Mouse (Mus musculus): Measurements from ENCODE around the gene Bri3bp. TPM values are rescaled to one million over a fixed set of nuclear protein-coding genes. Genes with fewer than 3 reads are reported as not detected.
"Not testable (repeated sequence)": the region's sequence is repeated elsewhere in the genome, so short reads cannot be mapped to it uniquely, and the experiment has no call there.

Gene Bri3bp
- total RNA-seq, 2 experiments from 2014 or later = 81.0 to 85.6 TPM

DNA sequence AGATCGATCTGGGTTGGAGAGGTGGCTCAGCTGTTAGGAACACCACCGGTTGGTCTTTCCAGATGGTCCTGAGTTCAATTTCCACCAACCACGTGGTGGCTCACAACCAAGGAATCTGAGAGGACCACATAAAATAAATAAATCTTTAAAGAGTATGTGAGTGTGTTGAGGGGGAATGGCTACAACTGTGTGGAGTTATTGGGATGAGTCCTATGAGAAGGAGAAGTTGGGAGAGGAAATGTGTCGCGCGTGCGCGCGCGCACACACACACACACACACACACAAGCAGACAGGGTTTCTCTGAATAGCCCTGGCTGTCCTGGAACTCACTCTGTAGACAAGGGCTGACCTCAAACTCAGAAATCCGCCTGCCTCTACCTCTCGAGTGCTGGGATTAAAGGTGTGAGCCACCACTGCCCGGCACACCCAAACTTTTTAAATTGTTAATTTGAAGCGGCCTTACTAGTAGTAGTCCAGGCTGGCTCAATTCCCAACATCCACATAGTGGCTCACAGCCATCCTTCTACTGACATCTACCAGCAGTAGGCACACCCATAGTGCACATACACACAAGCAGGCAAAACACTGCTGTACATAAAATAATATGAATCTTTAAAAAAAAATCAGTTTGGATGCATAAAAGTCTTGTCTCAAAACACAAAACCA lies 33.3 kb upstream of the Bri3bp start:
- DNase-seq (ENCODE audit: low spot score in 2 of 2) = no peak
- intact Hi-C loops (cut with DNase I) = no loop called here

DNA sequence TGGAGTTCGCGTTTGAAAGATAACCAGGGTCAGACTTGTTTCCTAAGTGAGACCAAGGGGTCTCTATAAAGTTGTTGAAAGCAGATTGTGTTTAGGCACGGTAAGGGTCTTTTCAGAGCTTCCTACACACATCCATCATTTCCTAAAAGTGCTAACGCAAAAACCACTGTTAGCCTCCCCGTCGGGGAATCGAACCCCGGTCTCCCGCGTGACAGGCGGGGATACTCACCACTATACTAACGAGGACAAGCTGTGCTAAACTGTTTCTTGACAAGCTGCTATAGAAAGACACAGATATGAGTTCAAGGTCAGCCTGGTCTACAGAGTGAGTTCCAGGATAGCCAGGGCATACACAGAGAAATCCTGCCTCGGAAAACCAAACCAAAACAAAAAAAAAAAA lies 32.5 kb upstream of the Bri3bp start:
- DNase-seq (ENCODE audit: low spot score in 2 of 2) = peak; percentile 83 to 94
- intact Hi-C loops (cut with DNase I) = no loop called here

DNA sequence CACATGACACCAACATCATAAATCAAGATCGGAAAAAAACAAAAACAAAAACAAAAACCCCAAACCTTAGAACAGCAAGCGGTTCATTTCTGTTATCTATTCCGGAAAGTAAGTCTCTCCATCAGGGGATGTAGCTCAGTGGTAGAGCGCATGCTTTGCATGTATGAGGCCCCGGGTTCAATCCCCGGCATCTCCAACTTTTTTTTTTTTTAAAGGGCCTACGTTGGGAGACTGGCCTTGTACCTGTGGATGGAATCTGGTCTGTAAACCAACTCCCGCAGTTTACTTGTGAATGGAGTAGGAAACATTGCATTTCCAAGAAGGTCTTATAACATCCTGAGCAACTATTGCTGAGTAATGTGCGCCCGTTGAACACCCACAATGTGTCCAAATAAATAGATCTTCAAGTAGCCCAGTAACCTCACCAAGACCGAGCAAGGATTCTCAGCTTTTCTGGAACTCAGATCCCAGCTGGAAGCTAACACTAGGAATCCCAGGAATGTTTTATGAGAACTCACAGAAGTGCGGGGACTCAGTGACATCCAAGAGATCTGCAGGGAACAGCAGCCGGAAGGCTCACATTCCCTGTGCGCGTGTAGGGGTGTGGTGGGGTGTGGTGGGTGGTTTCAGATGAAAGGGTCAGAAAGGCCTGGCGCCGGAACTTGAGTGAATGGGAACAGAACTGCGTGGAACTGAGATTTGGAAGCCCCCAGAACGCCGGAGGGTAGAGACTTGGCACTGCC lies 31.8 kb upstream of the Bri3bp start:
- intact Hi-C loops (cut with DNase I) = no loop called here
- DNase-seq (ENCODE audit: low spot score in 2 of 2) = peak in 1 of 2 experiments; percentile 73

GRCm38 (mm10) chr5:125411972-125412530 lies 29.3 kb upstream of the Bri3bp start:
- intact Hi-C loops (cut with DNase I) = no loop called here
- DNase-seq (ENCODE audit: low spot score in 2 of 2) = peak; percentile 81 to 88

GRCm38 (mm10) chr5:125412536-125412935 lies 28.8 kb upstream of the Bri3bp start:
- intact Hi-C loops (cut with DNase I); DNase-seq (ENCODE audit: low spot score in 2 of 2): not testable (repeated sequence)

GRCm38 (mm10) chr5:125413763-125414162 lies 27.6 kb upstream of the Bri3bp start:
- DNase-seq (ENCODE audit: low spot score in 2 of 2) = no peak
- intact Hi-C loops (cut with DNase I) = no loop called here

DNA sequence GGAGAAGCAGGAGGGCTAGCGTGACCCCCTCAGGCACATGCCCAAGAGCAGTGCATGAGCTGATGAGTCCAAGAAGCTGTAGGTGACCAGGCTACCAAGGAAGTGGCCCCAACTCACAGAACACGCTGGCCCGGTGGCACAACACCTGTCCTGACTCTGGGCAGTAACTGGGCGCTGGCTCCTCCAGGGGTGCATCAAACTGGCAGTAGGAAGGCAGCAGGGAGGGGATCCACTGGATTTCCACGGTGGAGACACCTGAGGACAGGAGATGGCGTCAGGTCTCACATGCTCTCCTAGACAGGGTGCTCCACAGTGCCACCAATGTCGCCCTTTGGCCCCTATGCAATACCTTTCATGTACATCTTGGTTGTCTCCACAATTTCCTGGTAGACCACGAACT lies 25.2 kb upstream of the Bri3bp start:
- DNase-seq (ENCODE audit: low spot score in 2 of 2) = no peak

GRCm38 (mm10) chr5:125418636-125419035 lies 22.7 kb upstream of the Bri3bp start:
- intact Hi-C loops (cut with DNase I) = no loop called here
- DNase-seq (ENCODE audit: low spot score in 2 of 2) = no peak

More for the DNA sequence above, 25.2 kb upstream of the Bri3bp start:
- intact Hi-C loops (cut with DNase I) = no loop called here

GRCm38 (mm10) chr5:125419124-125419523 lies 22.2 kb upstream of the Bri3bp start:
- DNase-seq (ENCODE audit: low spot score in 2 of 2) = no peak
- intact Hi-C loops (cut with DNase I) = no loop called here

DNA sequence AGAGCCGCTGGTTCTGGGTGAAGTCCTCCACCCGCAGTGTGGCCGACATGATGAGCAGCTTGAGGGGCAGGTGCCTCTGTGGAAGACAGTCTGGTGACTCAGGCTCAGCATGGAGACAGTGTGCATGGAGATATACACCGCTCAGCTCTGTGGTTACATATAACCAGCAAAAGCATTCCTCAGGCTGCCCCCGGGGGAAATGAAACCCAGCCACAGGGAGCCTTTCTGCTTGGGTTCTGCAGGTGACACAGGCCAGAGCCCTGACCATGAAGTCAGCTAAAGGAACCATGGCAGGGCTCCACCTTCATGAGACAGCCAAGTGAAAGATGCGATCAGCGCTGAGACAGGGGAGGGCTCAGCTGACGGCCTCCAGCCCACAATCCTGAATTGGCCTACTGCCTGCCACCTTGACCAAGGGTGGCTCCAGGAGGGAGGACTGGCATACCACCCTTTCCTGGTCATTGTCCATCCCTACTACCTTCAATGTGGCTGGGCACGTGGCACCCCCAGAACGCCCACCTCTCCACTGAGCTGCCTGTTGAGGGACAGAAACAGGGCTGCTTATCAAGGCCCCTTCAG lies 15.6 kb upstream of the Bri3bp start:
- no peak for DNase-seq (ENCODE audit: low spot score in 2 of 2)
- intact Hi-C loops (cut with DNase I) = no loop called here

DNA sequence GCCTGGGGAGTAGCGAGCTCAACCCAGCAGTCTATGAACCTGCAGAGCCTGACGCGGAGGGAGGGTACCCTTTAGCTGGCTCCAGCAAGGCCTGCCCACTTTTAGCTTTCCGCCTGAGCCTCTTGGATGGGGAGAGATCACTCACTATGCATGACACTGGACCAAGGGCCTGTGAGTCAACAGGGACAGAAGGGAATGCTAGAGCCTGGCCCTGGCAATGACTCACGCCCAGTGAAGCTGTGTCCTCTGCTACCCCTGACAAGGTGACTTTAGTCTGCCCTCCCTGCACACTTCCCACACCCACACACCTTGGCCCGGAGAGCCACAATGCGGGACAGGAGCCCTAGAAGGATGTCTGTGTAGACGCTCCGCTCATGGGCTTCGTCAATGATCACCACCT lies 15.0 kb upstream of the Bri3bp start:
- DNase-seq (ENCODE audit: low spot score in 2 of 2) = no peak
- intact Hi-C loops (cut with DNase I) = no loop called here

DNA sequence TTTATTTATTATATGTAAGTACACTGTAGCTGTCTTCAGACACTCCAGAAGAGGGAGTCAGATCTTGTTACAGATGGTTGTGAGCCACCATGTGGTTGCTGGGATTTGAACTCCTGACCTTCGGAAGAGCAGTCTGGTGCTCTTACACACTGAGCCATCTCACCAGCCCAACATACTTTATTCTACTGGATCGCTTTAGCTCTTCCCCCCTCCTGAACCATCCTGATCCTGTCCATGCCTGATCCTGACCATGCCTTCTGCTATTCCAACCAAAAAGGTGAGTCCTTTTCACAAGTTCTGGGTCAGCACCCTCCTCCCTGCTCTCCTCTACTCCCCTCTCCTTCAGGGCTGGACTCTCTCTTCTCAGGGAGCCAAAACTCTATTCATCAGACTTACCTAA lies 9.0 kb upstream of the Bri3bp start:
- intact Hi-C loops (cut with DNase I); DNase-seq (ENCODE audit: low spot score in 2 of 2): not testable (repeated sequence)

- intact Hi-C loops (cut with DNase I) = no loop called here
Measured at GRCm38 (mm10) chr5:125433793-125434337, 7.5 kb upstream of the Bri3bp start, which contains the start of gene Dhx37. TSS of gene Dhx37 (minus strand) at chr5:125434121.

DNA sequence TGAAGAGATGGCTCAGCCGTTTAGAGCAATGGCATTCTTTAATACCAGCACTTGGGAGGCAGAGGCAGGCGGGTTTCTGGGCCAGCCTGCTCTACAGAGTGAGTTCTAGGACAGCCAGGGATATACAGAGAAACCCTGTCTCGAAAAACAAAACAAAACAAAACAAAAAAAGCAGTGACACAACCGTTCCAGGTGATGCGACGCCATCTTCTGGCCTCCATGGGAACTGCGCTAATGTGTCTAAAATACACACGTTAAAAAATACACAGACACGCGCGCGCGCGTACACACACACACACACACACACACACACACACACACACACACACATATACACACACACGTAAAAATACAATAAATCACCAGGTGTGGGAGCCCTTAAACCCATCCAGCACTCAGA lies 7.0 kb upstream of the Bri3bp start:
- DNase-seq (ENCODE audit: low spot score in 2 of 2); intact Hi-C loops (cut with DNase I): not testable (repeated sequence)

More at GRCm38 (mm10) chr5:125433793-125434337, 7.5 kb upstream of the Bri3bp start, which contains the start of gene Dhx37:
- DNase-seq (ENCODE audit: low spot score in 2 of 2) = peak; percentile 96

DNA sequence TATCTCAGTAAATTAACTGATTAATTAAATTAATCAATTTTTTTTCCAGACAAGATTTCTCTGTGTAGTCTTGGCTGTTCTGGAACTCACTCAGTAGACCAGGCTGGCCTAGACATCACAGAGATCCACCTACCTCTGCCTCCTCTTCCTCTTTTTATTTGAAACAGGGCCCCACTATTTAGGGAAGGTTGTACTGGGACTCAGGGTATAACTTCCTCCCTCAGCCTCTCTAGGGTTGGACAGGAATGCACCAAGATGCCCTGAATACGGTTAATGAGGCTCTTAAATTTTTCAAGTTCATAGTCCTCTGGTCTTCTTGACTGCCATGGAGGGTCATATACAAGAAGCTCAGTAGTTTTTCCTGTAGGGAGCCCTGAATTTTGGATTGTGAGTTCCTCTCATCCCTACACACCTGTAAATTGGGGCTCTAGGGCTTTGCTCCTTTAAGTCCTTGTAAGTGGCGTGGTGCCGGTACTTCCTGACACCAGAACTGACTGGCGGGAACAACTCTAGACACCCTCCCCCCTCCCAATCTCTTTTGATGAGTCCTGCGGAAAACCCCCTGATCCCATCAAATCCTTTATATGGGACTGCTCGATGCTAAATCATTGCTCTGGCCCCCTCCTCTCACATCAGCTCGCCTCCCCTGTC lies 660 bp upstream of the Bri3bp start:
- intact Hi-C loops (cut with DNase I) = no loop called here
- no peak for DNase-seq (ENCODE audit: low spot score in 2 of 2)

GRCm38 (mm10) chr5:125442136-125442995 lies 998 bp downstream of the Bri3bp start:
- DNase-seq (ENCODE audit: low spot score in 2 of 2) = no peak
- intact Hi-C loops (cut with DNase I) = no loop called here

- intact Hi-C loops (cut with DNase I) = no loop called here
- DNase-seq (ENCODE audit: low spot score in 2 of 2) = no peak
Measured at GRCm38 (mm10) chr5:125443335-125443734, 2.0 kb downstream of the Bri3bp start.

DNA sequence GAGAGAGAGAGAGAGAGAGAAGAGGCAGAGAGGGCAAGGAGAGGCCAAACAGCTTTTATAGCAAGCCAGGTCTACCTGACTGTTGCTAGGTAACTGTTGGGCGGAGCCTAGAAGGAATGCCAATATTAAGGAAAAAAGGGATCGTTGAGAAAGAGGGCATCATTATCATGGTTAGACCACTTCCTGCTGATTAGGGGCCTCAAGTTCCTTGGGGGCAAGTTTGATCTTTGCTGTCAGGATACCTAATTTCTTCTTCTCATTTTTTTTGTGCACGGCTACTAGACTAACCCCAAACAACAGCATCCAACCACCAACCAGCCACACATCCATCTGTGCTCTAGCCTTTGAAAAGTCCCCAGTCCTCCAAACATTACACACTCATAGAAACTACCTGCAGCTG lies 2.5 kb downstream of the Bri3bp start:
- DNase-seq (ENCODE audit: low spot score in 2 of 2) = no peak
- intact Hi-C loops (cut with DNase I) = no loop called here

- intact Hi-C loops (cut with DNase I) = no loop called here
- no peak for DNase-seq (ENCODE audit: low spot score in 2 of 2)
Measured at GRCm38 (mm10) chr5:125444554-125444953, 3.2 kb downstream of the Bri3bp start.

Measured in left cerebral cortex, postnatal 14 days (tissue).